Mouse (Mus musculus) neural tube, embryonic 11.5 days (tissue): ENCODE measurements around the gene Fbxo27. TPM values are rescaled to one million over a fixed set of nuclear protein-coding genes. Genes with fewer than 3 reads are reported as not detected.

ENCODE experiments used
- ATAC-seq: fragments of 200-750 bp; cut with Nextera tagmentation; 2 replicates; pipeline ENCODE4 v1.8.0; 2017; ENCODE audit warnings: moderate number of reproducible peaks, mild to moderate bottlenecking, moderate TSS enrichment, moderate library complexity; ENCODE audit not compliant: insufficient read depth, low FRiP score, low TSS enrichment
- DNase-seq: peaks from one replicate; pipeline ENCODE4 v3.0.0-alpha.2; 2015; ENCODE audit warnings: low spot score
- H3K27ac ChIP-seq: fragments of 300-500 bp; sonication (generic); 2 replicates; pipeline ENCODE4 v1.5.1; 2014; ENCODE audit warnings: low read depth, mild to moderate bottlenecking, low read length
- H3K27me3 ChIP-seq: fragments of 300-500 bp; sonication (generic); 2 replicates; pipeline ENCODE4 v1.6.1; 2014; ENCODE audit warnings: mild to moderate bottlenecking, low read length, mixed read lengths; ENCODE audit not compliant: control insufficient read depth, insufficient read depth
- H3K36me3 ChIP-seq: fragments of 300-500 bp; sonication (generic); 2 replicates; pipeline ENCODE4 v1.6.1; 2014; ENCODE audit warnings: mild to moderate bottlenecking, low read length, moderate library complexity, mixed read lengths; ENCODE audit not compliant: control insufficient read depth, insufficient read depth
- H3K4me1 ChIP-seq: fragments of 300-500 bp; sonication (generic); 2 replicates; pipeline ENCODE4 v1.6.1; 2014; ENCODE audit warnings: low read length, mixed read lengths; ENCODE audit not compliant: control insufficient read depth, insufficient read depth
- H3K4me2 ChIP-seq: fragments of 300-500 bp; sonication (generic); 2 replicates; pipeline ENCODE4 v1.6.1; 2014; ENCODE audit warnings: low read depth, mild to moderate bottlenecking, moderate library complexity
- H3K4me3 ChIP-seq: fragments of 300-500 bp; sonication (generic); 2 replicates; pipeline ENCODE4 v1.5.1; 2014; ENCODE audit warnings: low read depth, low read length
- H3K9ac ChIP-seq: fragments of 300-500 bp; sonication (generic); 2 replicates; pipeline ENCODE4 v1.6.1; 2014; ENCODE audit warnings: mild to moderate bottlenecking, low read length
- H3K9me3 ChIP-seq: fragments of 300-500 bp; sonication (generic); 2 replicates; pipeline ENCODE4 v1.6.1; 2016; ENCODE audit warnings: low read length; ENCODE audit not compliant: control insufficient read depth
- WGBS: fragments of 180-500 bp; shearing (Covaris S2); extraction: QIAGEN DNeasy Blood & Tissue Kit; methylation state at CpG from one replicate; pipeline ENCODE4 v1.1.7; 2014; 5-methylcytosine and 5-hydroxymethylcytosine counted together
- polyA plus RNA-seq: library from polyadenylated mRNA; unstranded; fragments of >200 nt; fragmentation: Nextera tagmentation; extraction: Ambion mirVana; gene quantifications from 2 replicates; pipeline ENCODE4 v1.2.1, GENCODE M21; 2014

Gene Fbxo27
- polyA plus RNA-seq, 1 experiment from 2014 or later, result 5.3 TPM

GRCm38 (mm10) chr7:28727649-28728340 lies 35.1 kb downstream of the Fbxo27 start:
- Histone ChIP-seq H3K27ac (no peak overlapping the region), H3K36me3 (no peaks in the 10 kb centered on the region), H3K4me3 (no peak overlapping the region), H3K9ac (no peak overlapping the region; the same call in 1 of the 2 replicates), H3K27me3 (peaks cover 2% of the 10 kb centered on the region; the same call in 1 of the 2 replicates), H3K4me1 (no peaks in the 10 kb centered on the region; the same call in 1 of the 2 replicates), H3K4me2 (no peak overlapping the region), H3K9me3 (no peaks in the 10 kb centered on the region)
- DNase-seq (peak; percentile 46), ATAC-seq (0 out of 2 replicates have a peak, but pooled peaks have one; percentile 45)
- 53% methylated on average over 10 of the region's 10 CpGs for WGBS

- peak overlapping the region; percentile 42 for H3K4me3 ChIP-seq
- ATAC-seq (peak; percentile 85), DNase-seq (peak; percentile 81)
- H3K9ac ChIP-seq, result peak overlapping the region; percentile 44
- H3K4me1 ChIP-seq, result no peaks in the 10 kb centered on the region; the same call in 1 of the 2 replicates
- WGBS, result 2% methylated on average over 58 of the region's 58 CpGs
- H3K27me3 ChIP-seq, result peaks cover 2% of the 10 kb centered on the region; the same call in 1 of the 2 replicates
- peak overlapping the region; percentile 83 for H3K4me2 ChIP-seq
- H3K27ac ChIP-seq, result no peak overlapping the region
- H3K36me3 ChIP-seq, result peaks cover 3% of the 10 kb centered on the region; the same call in 1 of the 2 replicates
- H3K9me3 ChIP-seq, result no peaks in the 10 kb centered on the region
Observed at GRCm38 (mm10) chr7:28732341-28733142, 39.9 kb downstream of the Fbxo27 start.

GRCm38 (mm10) chr7:28733211-28733610 lies 40.6 kb downstream of the Fbxo27 start:
- H3K9me3 ChIP-seq, result no peaks in the 10 kb centered on the region
- H3K9ac ChIP-seq, result 0 out of 2 replicates have a peak overlapping the region, but pooled peaks have one; percentile 8
- no peak for DNase-seq
- no peaks in the 10 kb centered on the region; the same call in 1 of the 2 replicates for H3K4me1 ChIP-seq
- no peak for ATAC-seq
- 4% methylated on average over 11 of the region's 11 CpGs for WGBS
- no peak overlapping the region for H3K27ac ChIP-seq
- peak overlapping the region; percentile 42 for H3K4me3 ChIP-seq
- peaks cover 2% of the 10 kb centered on the region; the same call in 1 of the 2 replicates for H3K27me3 ChIP-seq
- H3K36me3 ChIP-seq, result peaks cover 4% of the 10 kb centered on the region; the same call in 1 of the 2 replicates
- peak overlapping the region; percentile 83 for H3K4me2 ChIP-seq

GRCm38 (mm10) chr7:28735701-28736100 lies 43.1 kb downstream of the Fbxo27 start:
- Histone ChIP-seq H3K4me3 (no peak overlapping the region), H3K27ac (no peak overlapping the region), H3K27me3 (peaks cover 2% of the 10 kb centered on the region; the same call in 1 of the 2 replicates), H3K9ac (no peak overlapping the region), H3K36me3 (peaks cover 5% of the 10 kb centered on the region; the same call in 1 of the 2 replicates), H3K4me1 (no peaks in the 10 kb centered on the region; the same call in 1 of the 2 replicates), H3K9me3 (no peaks in the 10 kb centered on the region), H3K4me2 (no peak overlapping the region)
- no peak for DNase-seq
- WGBS, result 82% methylated on average over 6 of the region's 6 CpGs
- no peak for ATAC-seq

- no peak overlapping the region for H3K27ac ChIP-seq
- no peak overlapping the region for H3K4me2 ChIP-seq
- H3K36me3 ChIP-seq, result peaks cover 5% of the 10 kb centered on the region; the same call in 1 of the 2 replicates
- ATAC-seq (no peak), DNase-seq (no peak)
- H3K4me3 ChIP-seq, result no peak overlapping the region
- H3K9me3 ChIP-seq, result no peaks in the 10 kb centered on the region
- H3K9ac ChIP-seq, result no peak overlapping the region
- peaks cover 8% of the 10 kb centered on the region for H3K4me1 ChIP-seq
- WGBS, result 95% methylated on average over 21 of the region's 21 CpGs
- H3K27me3 ChIP-seq, result no peaks in the 10 kb centered on the region
Observed at GRCm38 (mm10) chr7:28739829-28740228, 47.2 kb downstream of the Fbxo27 start.

- no peaks in the 10 kb centered on the region for H3K27me3 ChIP-seq
- WGBS, result 46% methylated on average over 9 of the region's 9 CpGs
- DNase-seq (no peak), ATAC-seq (no peak)
- no peak overlapping the region for H3K27ac ChIP-seq
- peaks cover 8% of the 10 kb centered on the region for H3K4me1 ChIP-seq
- peaks cover 5% of the 10 kb centered on the region; the same call in 1 of the 2 replicates for H3K36me3 ChIP-seq
- peak overlapping the region; percentile 96 for H3K4me2 ChIP-seq
- H3K9me3 ChIP-seq, result no peaks in the 10 kb centered on the region
- H3K4me3 ChIP-seq, result peak overlapping the region; percentile 68
- peak overlapping the region; percentile 78 for H3K9ac ChIP-seq
Observed at GRCm38 (mm10) chr7:28740949-28741348, 48.3 kb downstream of the Fbxo27 start.

- Histone ChIP-seq H3K4me1 (peaks cover 8% of the 10 kb centered on the region), H3K9me3 (no peaks in the 10 kb centered on the region), H3K4me2 (peak overlapping the region; percentile 96), H3K27me3 (no peaks in the 10 kb centered on the region), H3K9ac (peak overlapping the region; percentile 78), H3K27ac (no peak overlapping the region), H3K4me3 (peak overlapping the region; percentile 68), H3K36me3 (peaks cover 5% of the 10 kb centered on the region; the same call in 1 of the 2 replicates)
- 1% methylated on average over 13 of the region's 13 CpGs for WGBS
- ATAC-seq, result peak; percentile 18; the same call in 1 of the 2 replicates
- DNase-seq, result no peak
Observed at GRCm38 (mm10) chr7:28741368-28741708, 48.7 kb downstream of the Fbxo27 start.

GRCm38 (mm10) chr7:28741709-28742438 lies 49.2 kb downstream of the Fbxo27 start, which contains the start of the genes Mrps12 and Sars2:
Gene Mrps12, minus strand, starts transcription at chr7:28741820.
Gene Sars2, plus strand, starts transcription at chr7:28741992.
- Histone ChIP-seq H3K9me3 (no peaks in the 10 kb centered on the region), H3K27ac (0 out of 2 replicates have a peak within 1 kb of the TSS, but pooled peaks have one; percentile 56), H3K4me2 (peak within 1 kb of the TSS; percentile 96), H3K4me3 (peak within 1 kb of the TSS; percentile 68), H3K36me3 (peaks cover 5% of the 10 kb centered on the region; the same call in 1 of the 2 replicates), H3K27me3 (no peaks in the 10 kb centered on the region), H3K4me1 (peaks cover 8% of the 10 kb centered on the region), H3K9ac (peak within 1 kb of the TSS; percentile 81)
- peak; percentile 99 for ATAC-seq
- peak; percentile 96 for DNase-seq
- WGBS, result under 1% methylated on average over 39 of the region's 39 CpGs
